Mouse (Mus musculus): ENCODE results near the gene Chic2. TPM values are rescaled to one million over a fixed set of nuclear protein-coding genes. Genes with fewer than 3 reads are reported as not detected.
A peak's percentile ranks its signal among the peaks of the same experiment; 100 is the strongest.

Gene Chic2
- polyA plus RNA-seq, 2 experiments from 2014 or later = 7.2 to 9.1 TPM

- ATAC-seq = no peak
Observed at GRCm38 (mm10) chr5:74974061-74974581, 70.5 kb downstream of the Chic2 start.

GRCm38 (mm10) chr5:74971418-74971817, 73.2 kb downstream of the Chic2 start:
- ATAC-seq = no peak

- ATAC-seq = no peak
Observed at GRCm38 (mm10) chr5:74969341-74969740, 75.2 kb downstream of the Chic2 start.

- no peak for ATAC-seq
Observed at GRCm38 (mm10) chr5:74967882-74968281, 76.7 kb downstream of the Chic2 start.

- no peak for ATAC-seq
Observed at GRCm38 (mm10) chr5:74966891-74967290, 77.7 kb downstream of the Chic2 start.

GRCm38 (mm10) chr5:74962771-74963170, 81.8 kb downstream of the Chic2 start:
- no peak for ATAC-seq

GRCm38 (mm10) chr5:74960840-74961543, 83.6 kb downstream of the Chic2 start:
- peak; percentile 47 for ATAC-seq

- ATAC-seq = no peak
Observed at GRCm38 (mm10) chr5:74960306-74960705, 84.3 kb downstream of the Chic2 start.

- no peak for ATAC-seq
Observed at GRCm38 (mm10) chr5:74957293-74958076, 87.1 kb downstream of the Chic2 start.

- no peak for ATAC-seq
Observed at GRCm38 (mm10) chr5:74956335-74956734, 88.2 kb downstream of the Chic2 start.

- ATAC-seq = no peak
Observed at GRCm38 (mm10) chr5:74955565-74955964, 89.0 kb downstream of the Chic2 start.

- ATAC-seq = no peak
Observed at GRCm38 (mm10) chr5:74952938-74953337, 91.6 kb downstream of the Chic2 start.

GRCm38 (mm10) chr5:74951375-74951774, 93.2 kb downstream of the Chic2 start:
- no peak for ATAC-seq

GRCm38 (mm10) chr5:74949298-74949697, 95.3 kb downstream of the Chic2 start:
- ATAC-seq = no peak

- no peak for ATAC-seq
Observed at GRCm38 (mm10) chr5:74948482-74948881, 96.1 kb downstream of the Chic2 start.

Other genes starting within 250 kb of the Chic2 start
- gene Gsx2, start 30.8 kb upstream of the Chic2 start, polyA plus RNA-seq (2017; shearing (Covaris generic)) = not detected
- gene Pdgfra, start 107.5 kb upstream of the Chic2 start, polyA plus RNA-seq (2017; shearing (Covaris generic)) = under 1 TPM in 1 of 2 experiments, not detected in 1; 0.66 TPM

Measured in CD4-positive, CD25-positive, alpha-beta regulatory T cell, adult 4 months (primary cell).